Mouse (Mus musculus) neural tube, embryonic 15.5 days (tissue): ENCODE measurements at regions not wholly inside any gene's neighbourhood (a gene's known extent, or its start where the extent isn't known, plus 50 kb on each side); places are given as distances from the start of the nearest gene placed in this dataset.
"Not testable (repeated sequence)": the region's sequence is repeated elsewhere in the genome, so short reads cannot be mapped to it uniquely, and the experiment has no call there.

ENCODE experiments used
- ATAC-seq: fragments of 200-750 bp; cut with Nextera tagmentation; 2 replicates; pipeline ENCODE4 v1.8.0; 2017; ENCODE audit warnings: mild to moderate bottlenecking, moderate TSS enrichment, moderate library complexity; ENCODE audit not compliant: low FRiP score
- H3K27ac ChIP-seq: fragments of 300-500 bp; sonication (generic); replicated peaks from 2 replicates; pipeline ENCODE4 v1.5.1; 2015; ENCODE audit warnings: mild to moderate bottlenecking, inconsistent platforms
- H3K27me3 ChIP-seq: fragments of 300-500 bp; sonication (generic); replicated peaks from 2 replicates; pipeline ENCODE4 v1.6.1; 2015; ENCODE audit warnings: inconsistent platforms
- H3K36me3 ChIP-seq: fragments of 300-500 bp; sonication (generic); 2 replicates; pipeline ENCODE4 v1.6.1; 2015; ENCODE audit warnings: inconsistent platforms
- H3K4me1 ChIP-seq: fragments of 300-500 bp; sonication (generic); 2 replicates; pipeline ENCODE4 v1.6.1; 2015; ENCODE audit warnings: inconsistent platforms
- H3K4me2 ChIP-seq: fragments of 300-500 bp; sonication (generic); 2 replicates; pipeline ENCODE4 v1.6.1; 2015; ENCODE audit warnings: inconsistent platforms, mild to moderate bottlenecking, moderate library complexity
- H3K4me3 ChIP-seq: fragments of 300-500 bp; sonication (generic); replicated peaks from 2 replicates; pipeline ENCODE4 v1.5.1; 2015; ENCODE audit warnings: mild to moderate bottlenecking, inconsistent platforms
- H3K9ac ChIP-seq: fragments of 300-500 bp; sonication (generic); replicated peaks from 2 replicates; pipeline ENCODE4 v1.6.1; 2015; ENCODE audit warnings: mild to moderate bottlenecking, inconsistent platforms
- H3K9me3 ChIP-seq: fragments of 300-500 bp; sonication (generic); replicated peaks from 2 replicates; pipeline ENCODE4 v1.6.1; 2016; ENCODE audit warnings: inconsistent platforms
- WGBS: fragments of 180-500 bp; shearing (Covaris S2); methylation state at CpG from one replicate; pipeline ENCODE4 v1.1.7; 2015; ENCODE audit warnings: mixed read lengths; 5-methylcytosine and 5-hydroxymethylcytosine counted together

DNA sequence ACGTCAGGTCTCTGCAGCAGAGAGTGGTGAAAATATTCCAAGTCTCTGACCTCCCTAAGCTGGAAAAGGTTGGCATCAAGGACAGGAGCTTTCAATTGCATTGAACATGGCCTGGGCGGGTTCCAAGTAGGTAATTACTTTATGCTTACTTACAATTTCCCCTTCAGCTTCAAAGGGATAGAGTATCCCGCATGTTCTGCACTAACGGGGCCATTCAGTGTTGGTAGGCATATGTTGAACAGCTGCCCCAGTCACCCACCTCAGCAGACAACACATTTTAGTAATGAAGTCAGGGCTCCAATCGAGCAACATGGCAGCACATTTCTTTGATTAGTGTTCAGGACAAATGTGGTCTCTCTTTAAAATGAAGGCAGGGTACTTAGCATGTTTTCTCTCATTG, 366.2 kb downstream of the Sec16b start:
- H3K4me1 ChIP-seq = peaks cover 7% of the 10 kb centered on the region; the same call in 1 of the 2 replicates
- H3K4me3 ChIP-seq = no peak overlapping the region
- ATAC-seq = no peak
- 45% methylated on average over 5 of the region's 5 CpGs for WGBS
- no peak overlapping the region for H3K9ac ChIP-seq
- peaks cover 4% of the 10 kb centered on the region; the same call in 1 of the 2 replicates for H3K9me3 ChIP-seq
- H3K27me3 ChIP-seq = no peaks in the 10 kb centered on the region
- H3K4me2 ChIP-seq = no peak overlapping the region
- 0 out of 2 replicates have a peak overlapping the region, but pooled peaks have one; percentile 11 for H3K27ac ChIP-seq
- H3K36me3 ChIP-seq = no peaks in the 10 kb centered on the region

DNA sequence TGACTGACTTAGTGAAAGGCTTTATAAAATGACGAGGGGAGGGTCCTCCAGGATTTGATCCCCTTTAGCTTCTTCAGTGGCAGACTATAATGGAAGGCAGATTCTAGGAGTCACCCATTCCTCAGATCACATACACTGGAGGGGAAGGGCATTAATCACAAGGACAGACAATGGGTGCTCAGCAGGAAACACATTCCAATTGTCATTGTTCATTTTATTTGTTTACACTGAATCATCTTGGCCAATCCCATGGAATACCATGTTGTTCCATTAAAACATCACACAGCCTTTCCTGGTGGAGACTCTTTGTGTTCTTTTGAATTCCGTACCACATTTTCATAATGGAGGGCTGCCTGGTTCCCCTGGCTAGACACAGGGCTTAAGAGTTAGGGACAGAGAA, 368.5 kb downstream of the Sec16b start:
- no peak overlapping the region for H3K4me3 ChIP-seq
- ATAC-seq = no peak
- no peaks in the 10 kb centered on the region for H3K27me3 ChIP-seq
- no peak overlapping the region for H3K27ac ChIP-seq
- H3K9ac ChIP-seq = no peak overlapping the region
- 70% methylated on average over 2 of the region's 2 CpGs for WGBS
- no peak overlapping the region for H3K4me2 ChIP-seq
- no peaks in the 10 kb centered on the region for H3K9me3 ChIP-seq
- H3K4me1 ChIP-seq = peaks cover 7% of the 10 kb centered on the region; the same call in 1 of the 2 replicates
- no peaks in the 10 kb centered on the region for H3K36me3 ChIP-seq

DNA sequence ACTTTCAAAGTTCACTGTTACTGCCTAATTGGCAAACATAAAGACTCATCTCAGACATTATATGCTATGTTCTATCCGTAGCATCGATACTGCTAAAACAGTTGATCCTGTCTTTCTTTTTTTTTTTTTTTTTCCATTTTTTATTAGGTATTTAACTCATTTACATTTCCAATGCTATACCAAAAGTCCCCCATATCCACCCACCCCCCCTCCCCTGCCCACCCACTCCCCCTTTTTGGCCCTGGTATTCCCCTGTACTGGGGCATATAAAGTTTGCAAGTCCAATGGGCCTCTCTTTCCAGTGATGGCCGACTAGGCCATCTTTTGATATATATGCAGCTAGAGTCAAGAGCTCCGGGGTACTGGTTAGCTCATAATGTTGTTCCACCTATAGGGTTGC, 370.6 kb downstream of the Sec16b start:
- 97% methylated on average over 2 of the region's 4 CpGs for WGBS
- not testable (repeated sequence) for H3K27me3 ChIP-seq, ATAC-seq

DNA sequence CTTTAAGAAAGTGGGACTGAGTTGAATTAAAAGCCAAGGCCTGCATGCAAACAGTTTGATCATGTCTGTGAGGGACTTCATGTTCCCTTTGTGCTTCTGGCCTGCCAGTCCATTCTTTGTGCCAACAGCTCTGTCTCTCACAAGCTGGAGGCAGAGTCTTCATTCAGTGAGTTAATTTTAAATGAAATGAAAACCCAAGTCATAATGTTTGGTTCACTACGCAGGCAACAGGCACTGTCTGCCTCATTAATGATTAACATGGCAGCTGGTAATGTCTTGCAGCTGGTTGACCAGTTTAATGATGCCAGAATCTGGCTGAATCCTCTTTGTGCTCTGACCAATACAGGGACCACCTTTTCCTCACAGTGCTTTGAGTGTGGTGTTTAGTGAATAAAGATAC, 380.6 kb downstream of the Sec16b start:
- Histone ChIP-seq H3K36me3 (no peaks in the 10 kb centered on the region), H3K4me1 (no peaks in the 10 kb centered on the region), H3K9ac (no peak overlapping the region), H3K4me3 (no peak overlapping the region), H3K9me3 (no peaks in the 10 kb centered on the region), H3K4me2 (no peak overlapping the region), H3K27me3 (no peaks in the 10 kb centered on the region), H3K27ac (no peak overlapping the region)
- no peak for ATAC-seq
- 18% methylated on average over 1 of the region's 1 CpGs for WGBS

More for the DNA sequence above, 370.6 kb downstream of the Sec16b start:
- not testable (repeated sequence) for H3K4me1 ChIP-seq, H3K9ac ChIP-seq, H3K36me3 ChIP-seq, H3K9me3 ChIP-seq, H3K27ac ChIP-seq, H3K4me3 ChIP-seq, H3K4me2 ChIP-seq

DNA sequence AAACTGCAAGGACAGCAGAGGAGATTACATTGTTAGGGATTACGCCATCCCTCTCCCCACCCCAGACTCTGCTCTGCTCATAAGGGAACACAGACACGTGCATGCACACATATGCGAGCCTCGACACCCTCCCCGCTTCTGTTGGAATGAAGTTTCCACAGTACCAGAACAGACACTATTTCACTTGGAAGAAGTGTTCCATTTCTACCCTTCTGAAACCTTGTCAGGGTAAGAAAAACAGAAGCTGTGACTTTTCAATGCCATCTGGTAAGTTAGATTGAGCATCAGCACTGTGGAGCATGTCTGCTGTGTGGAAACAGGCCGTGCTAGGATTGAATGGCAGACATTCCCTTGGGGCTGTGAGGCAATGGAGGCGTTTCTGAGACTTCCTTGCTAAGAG, 382.0 kb downstream of the Sec16b start:
- H3K4me2 ChIP-seq = no peak overlapping the region
- H3K9ac ChIP-seq = no peak overlapping the region
- no peaks in the 10 kb centered on the region for H3K36me3 ChIP-seq
- H3K27ac ChIP-seq = no peak overlapping the region
- H3K4me1 ChIP-seq = no peaks in the 10 kb centered on the region
- ATAC-seq = no peak
- H3K9me3 ChIP-seq = no peaks in the 10 kb centered on the region
- H3K4me3 ChIP-seq = no peak overlapping the region
- WGBS = 81% methylated on average over 7 of the region's 7 CpGs
- H3K27me3 ChIP-seq = no peaks in the 10 kb centered on the region

DNA sequence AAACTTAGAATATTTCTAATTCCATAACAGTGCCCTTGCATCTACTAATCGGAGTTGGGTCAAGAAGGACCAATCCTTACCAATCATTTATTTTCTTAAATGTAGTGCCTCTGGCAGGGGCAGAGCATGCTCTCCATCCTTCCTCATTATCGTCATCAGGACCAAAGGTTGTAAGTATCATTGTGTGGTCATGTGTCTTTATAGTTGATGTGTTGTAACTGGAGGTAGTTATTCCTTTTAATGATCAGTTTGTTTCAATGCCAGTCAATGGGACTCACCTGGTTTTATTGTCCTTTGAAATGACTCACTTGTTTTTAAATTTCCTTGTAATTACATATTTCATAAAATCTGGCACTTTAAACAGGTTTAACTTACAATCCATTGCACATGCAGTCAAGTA, 399.6 kb downstream of the Sec16b start:
- no peak for ATAC-seq
- H3K9ac ChIP-seq = no peak overlapping the region
- H3K4me2 ChIP-seq = no peak overlapping the region
- no peaks in the 10 kb centered on the region for H3K9me3 ChIP-seq
- no peak overlapping the region for H3K4me3 ChIP-seq
- WGBS = 93% methylated on average over 2 of the region's 2 CpGs
- no peaks in the 10 kb centered on the region for H3K4me1 ChIP-seq
- H3K36me3 ChIP-seq = no peaks in the 10 kb centered on the region
- no peaks in the 10 kb centered on the region for H3K27me3 ChIP-seq
- H3K27ac ChIP-seq = no peak overlapping the region

DNA sequence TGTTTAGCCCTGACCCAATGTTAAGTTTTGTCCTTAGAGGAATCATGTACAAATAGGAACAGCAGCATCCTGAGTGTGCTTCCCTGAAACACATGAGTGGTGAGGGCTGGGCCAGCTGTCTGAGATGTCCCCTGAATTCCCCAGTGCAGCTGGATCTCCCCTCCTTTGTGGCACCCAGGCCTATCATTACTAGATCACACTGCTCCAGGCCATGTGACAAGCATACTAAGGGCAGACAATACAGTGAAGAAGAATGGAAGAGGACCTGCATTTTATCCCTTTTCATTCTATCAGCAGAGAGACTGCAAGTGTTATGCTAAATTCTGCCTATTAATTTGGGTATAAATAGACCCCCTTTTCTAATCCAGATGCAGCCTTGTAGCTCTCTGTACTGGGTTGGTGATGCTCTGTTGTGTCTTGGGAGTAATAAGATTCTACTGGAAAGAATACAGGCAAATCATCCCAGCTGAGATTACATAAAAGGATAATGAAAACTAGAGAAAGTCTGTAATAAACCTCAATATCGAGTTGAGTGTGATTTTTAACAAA, 418.3 kb downstream of the Brinp2 start:
- ATAC-seq = no peak
- H3K27me3 ChIP-seq = no peaks in the 10 kb centered on the region
- H3K9ac ChIP-seq = no peak overlapping the region
- no peaks in the 10 kb centered on the region for H3K36me3 ChIP-seq
- H3K4me3 ChIP-seq = no peak overlapping the region
- H3K27ac ChIP-seq = no peak overlapping the region
- H3K4me1 ChIP-seq = peaks cover 6% of the 10 kb centered on the region
- WGBS = 33% methylated on average over 1 of the region's 1 CpGs
- H3K4me2 ChIP-seq = no peak overlapping the region
- no peaks in the 10 kb centered on the region for H3K9me3 ChIP-seq

DNA sequence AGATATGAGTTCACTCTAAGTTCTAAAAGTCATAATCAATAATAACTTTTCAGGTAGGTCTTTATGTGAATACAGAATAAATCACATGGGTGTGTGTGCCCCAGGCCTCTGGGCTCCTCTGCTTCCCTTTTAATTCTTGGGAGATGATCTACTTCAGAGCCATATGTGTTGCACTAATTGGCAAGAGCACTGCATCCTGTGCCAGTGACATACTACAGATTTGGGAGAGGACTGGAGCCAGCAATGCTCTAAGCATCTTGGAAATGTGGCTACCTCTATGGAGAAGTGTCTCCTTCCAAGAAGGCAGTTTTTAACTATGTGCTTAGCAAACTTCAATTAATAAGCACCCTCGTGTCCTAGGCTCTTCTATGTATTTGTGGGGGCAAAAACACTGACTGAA, 416.6 kb downstream of the Brinp2 start:
- Histone ChIP-seq H3K27me3 (no peaks in the 10 kb centered on the region), H3K4me1 (peaks cover 6% of the 10 kb centered on the region), H3K4me2 (no peak overlapping the region), H3K4me3 (no peak overlapping the region), H3K27ac (no peak overlapping the region), H3K36me3 (no peaks in the 10 kb centered on the region), H3K9ac (no peak overlapping the region), H3K9me3 (no peaks in the 10 kb centered on the region)
- WGBS = 77% methylated on average over 1 of the region's 1 CpGs
- no peak for ATAC-seq

DNA sequence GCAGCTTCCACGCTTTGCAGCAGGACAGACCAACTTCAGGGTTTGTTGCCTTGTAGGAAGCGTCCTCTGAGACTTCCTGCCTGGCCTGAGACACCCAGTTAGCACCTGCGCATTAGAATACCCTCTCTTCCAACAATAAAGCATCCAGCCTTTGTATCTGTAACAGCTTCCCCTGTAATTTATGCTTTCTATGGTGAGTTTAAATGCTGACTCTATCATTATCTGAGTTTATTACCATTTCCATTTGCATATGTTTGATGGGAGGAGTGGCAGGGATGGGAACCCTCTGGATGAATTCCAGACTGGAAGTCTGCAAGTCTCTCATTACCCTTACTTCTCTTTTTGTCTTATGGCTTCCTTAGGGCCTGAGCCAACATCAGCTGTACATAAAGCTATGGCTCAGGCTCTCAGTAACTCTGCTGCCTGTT, 415.8 kb downstream of the Brinp2 start:
- ATAC-seq = 0 out of 2 replicates have a peak, but pooled peaks have one; percentile 17
- Histone ChIP-seq H3K9ac (no peak overlapping the region), H3K4me3 (no peak overlapping the region), H3K27me3 (no peaks in the 10 kb centered on the region), H3K4me2 (no peak overlapping the region), H3K4me1 (peaks cover 6% of the 10 kb centered on the region), H3K27ac (no peak overlapping the region), H3K36me3 (no peaks in the 10 kb centered on the region), H3K9me3 (no peaks in the 10 kb centered on the region)
- WGBS = 16% methylated on average over 3 of the region's 3 CpGs

DNA sequence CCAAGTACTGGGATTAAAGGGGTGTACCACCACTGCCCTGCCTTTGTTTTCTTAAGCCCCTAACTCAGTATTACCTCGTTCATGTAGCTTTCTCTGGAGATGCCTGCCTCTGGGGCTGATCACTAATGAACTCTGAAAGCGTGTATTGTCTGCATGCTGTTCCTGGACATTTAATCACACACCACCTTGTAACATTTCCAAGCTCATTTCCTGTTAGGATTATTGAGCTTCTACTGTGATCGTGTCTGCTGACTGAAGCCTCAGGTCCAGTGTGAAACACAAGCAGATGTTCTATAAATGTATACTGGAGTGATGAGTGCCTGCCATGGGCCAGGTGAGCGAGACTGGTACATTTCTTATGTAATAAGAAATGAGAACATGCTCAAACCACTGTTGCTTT, 398.6 kb downstream of the Brinp2 start:
- Histone ChIP-seq H3K9ac (no peak overlapping the region), H3K27me3 (no peaks in the 10 kb centered on the region), H3K36me3 (no peaks in the 10 kb centered on the region), H3K27ac (no peak overlapping the region), H3K4me1 (no peaks in the 10 kb centered on the region), H3K4me2 (no peak overlapping the region), H3K9me3 (no peaks in the 10 kb centered on the region), H3K4me3 (no peak overlapping the region)
- ATAC-seq = no peak
- 61% methylated on average over 4 of the region's 4 CpGs for WGBS

DNA sequence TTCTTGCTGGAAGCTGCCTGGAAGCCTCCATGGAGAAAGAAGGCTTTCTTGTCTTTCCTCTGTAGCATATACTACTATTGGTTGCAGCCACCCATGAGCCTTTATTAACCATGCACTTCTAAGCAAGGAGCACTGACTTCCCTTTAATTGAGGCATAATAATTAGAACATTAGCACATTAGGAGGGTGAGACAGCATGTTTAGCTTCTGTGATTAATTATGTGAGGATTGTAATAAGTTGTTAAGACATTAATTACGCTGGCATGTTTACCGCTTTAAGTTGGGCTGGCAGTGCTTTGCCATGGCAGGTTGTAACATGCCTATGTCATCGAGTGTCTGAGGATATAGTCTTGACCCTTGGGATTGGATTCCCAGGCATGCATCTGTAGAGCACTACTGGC, 391.7 kb downstream of the Brinp2 start:
- Histone ChIP-seq H3K9me3 (no peaks in the 10 kb centered on the region), H3K4me1 (no peaks in the 10 kb centered on the region), H3K9ac (no peak overlapping the region), H3K27ac (no peak overlapping the region), H3K27me3 (no peaks in the 10 kb centered on the region), H3K36me3 (no peaks in the 10 kb centered on the region), H3K4me2 (no peak overlapping the region), H3K4me3 (no peak overlapping the region)
- WGBS = 65% methylated on average over 3 of the region's 3 CpGs
- no peak for ATAC-seq

DNA sequence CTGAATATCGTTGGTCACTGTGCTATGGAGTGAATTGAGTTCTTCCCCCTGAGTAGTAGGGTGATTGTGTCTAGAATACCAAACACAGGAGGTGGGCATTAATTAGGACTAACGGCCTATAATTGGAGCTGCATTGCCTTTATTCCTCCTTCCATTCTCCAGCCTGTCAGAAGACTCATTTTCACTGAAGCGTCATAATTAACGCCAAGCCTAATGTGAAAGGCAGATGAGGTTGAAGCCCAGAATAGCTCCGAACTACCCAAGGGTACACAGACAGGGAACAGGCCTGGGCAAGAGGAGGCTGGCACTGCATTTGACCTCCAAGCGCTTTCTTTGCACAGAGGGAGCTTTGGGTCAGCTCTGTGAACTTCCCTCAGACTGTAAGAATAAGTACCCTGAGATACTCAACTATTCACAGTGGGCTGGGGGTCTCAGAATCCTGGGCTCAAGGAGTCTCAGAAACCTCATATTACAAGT, 386.5 kb downstream of the Brinp2 start:
- no peaks in the 10 kb centered on the region for H3K4me1 ChIP-seq
- H3K4me3 ChIP-seq = no peak overlapping the region
- 0 out of 2 replicates have a peak, but pooled peaks have one; percentile 35 for ATAC-seq
- H3K27ac ChIP-seq = no peak overlapping the region
- H3K27me3 ChIP-seq = no peaks in the 10 kb centered on the region
- H3K4me2 ChIP-seq = no peak overlapping the region
- H3K9me3 ChIP-seq = no peaks in the 10 kb centered on the region
- WGBS = 24% methylated on average over 6 of the region's 6 CpGs
- no peak overlapping the region for H3K9ac ChIP-seq
- no peaks in the 10 kb centered on the region for H3K36me3 ChIP-seq
